Mouse (Mus musculus) bone marrow macrophage, adult 2 months (primary cell): Measurements from ENCODE around the gene Gm6882. TPM values are rescaled to one million over a fixed set of nuclear protein-coding genes. Genes with fewer than 3 reads are reported as not detected.
"Not testable (repeated sequence)": the region's sequence is repeated elsewhere in the genome, so short reads cannot be mapped to it uniquely, and the experiment has no call there.

Source experiments
- H3K27ac ChIP-seq: 2 replicates; pipeline ENCODE4 v1.5.1; 2012; ENCODE audit warnings: low read depth, low read length; ENCODE audit not compliant: insufficient read depth
- H3K4me1 ChIP-seq: 2 replicates; pipeline ENCODE4 v1.6.1; 2012; ENCODE audit warnings: low read length; ENCODE audit not compliant: control insufficient read depth, insufficient read depth
- H3K4me3 ChIP-seq: 2 replicates; pipeline ENCODE4 v1.5.1; 2012; ENCODE audit warnings: mild to moderate bottlenecking, low read length, moderate library complexity; ENCODE audit not compliant: insufficient read depth
- polyA plus RNA-seq: library from polyadenylated mRNA; stranded (reverse); fragments of >200 nt; gene quantifications from 2 replicates; pipeline ENCODE4 v1.2.4, GENCODE M21; 2012; ENCODE audit not compliant: missing spikeins, insufficient read depth, insufficient read length

Gm6882 gene
- polyA plus RNA-seq, result not detected in 2 replicates

DNA sequence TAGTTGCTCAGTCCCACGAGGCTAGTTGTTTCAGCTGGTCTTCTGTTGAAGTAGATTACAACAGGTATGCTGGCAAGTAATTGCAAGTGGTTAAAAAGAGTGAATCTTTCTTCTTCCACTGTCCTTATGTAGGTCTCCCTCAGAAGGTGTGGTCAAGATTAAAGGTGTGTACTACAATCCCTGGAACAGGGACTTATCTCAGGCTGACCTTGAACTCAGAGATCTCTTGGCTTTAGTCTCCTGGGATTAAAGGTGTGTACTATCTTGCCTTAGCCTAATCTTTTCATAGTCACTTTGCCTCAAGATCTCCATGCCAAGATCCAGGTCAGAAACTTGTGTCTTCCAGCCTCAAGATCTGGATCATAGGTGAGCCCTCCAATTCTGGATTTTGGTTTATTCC, at the start of gene Gm6882:
Gm6882 (minus strand) TSS at position 101 of the 400 bp plus-strand sequence.
- H3K27ac ChIP-seq, H3K4me1 ChIP-seq, H3K4me3 ChIP-seq: not testable (repeated sequence)

Other genes starting within 250 kb of the Gm6882 start
- gene Gm5157, start 242.3 kb downstream of the Gm6882 start, polyA plus RNA-seq, result not detected in 2 replicates
- not detected in 2 replicates for gene Vmn1r124, start 172.1 kb downstream of the Gm6882 start, polyA plus RNA-seq
- gene Vmn1r125, start 160.6 kb downstream of the Gm6882 start, polyA plus RNA-seq, result not detected in 2 replicates
- not detected in 2 replicates for gene Vmn1r126, start 131.3 kb downstream of the Gm6882 start, polyA plus RNA-seq
- gene Vmn1r127, start 112.9 kb downstream of the Gm6882 start, polyA plus RNA-seq, result not detected in 2 replicates
- not detected in 2 replicates for gene Vmn1r128, start 83.4 kb downstream of the Gm6882 start, polyA plus RNA-seq
- gene Vmn1r129, start 71.5 kb downstream of the Gm6882 start, polyA plus RNA-seq, result not detected in 2 replicates
- gene Vmn1r130, start 79.0 kb upstream of the Gm6882 start, polyA plus RNA-seq, result not detected in 2 replicates
- not detected in 2 replicates for gene Vmn1r131, start 113.3 kb upstream of the Gm6882 start, polyA plus RNA-seq
- gene Vmn1r132, start 181.3 kb upstream of the Gm6882 start, polyA plus RNA-seq, result not detected in 2 replicates